Comparison of ENCODE assay signal across 8 mouse cellular contexts in the genomic region with DNA sequence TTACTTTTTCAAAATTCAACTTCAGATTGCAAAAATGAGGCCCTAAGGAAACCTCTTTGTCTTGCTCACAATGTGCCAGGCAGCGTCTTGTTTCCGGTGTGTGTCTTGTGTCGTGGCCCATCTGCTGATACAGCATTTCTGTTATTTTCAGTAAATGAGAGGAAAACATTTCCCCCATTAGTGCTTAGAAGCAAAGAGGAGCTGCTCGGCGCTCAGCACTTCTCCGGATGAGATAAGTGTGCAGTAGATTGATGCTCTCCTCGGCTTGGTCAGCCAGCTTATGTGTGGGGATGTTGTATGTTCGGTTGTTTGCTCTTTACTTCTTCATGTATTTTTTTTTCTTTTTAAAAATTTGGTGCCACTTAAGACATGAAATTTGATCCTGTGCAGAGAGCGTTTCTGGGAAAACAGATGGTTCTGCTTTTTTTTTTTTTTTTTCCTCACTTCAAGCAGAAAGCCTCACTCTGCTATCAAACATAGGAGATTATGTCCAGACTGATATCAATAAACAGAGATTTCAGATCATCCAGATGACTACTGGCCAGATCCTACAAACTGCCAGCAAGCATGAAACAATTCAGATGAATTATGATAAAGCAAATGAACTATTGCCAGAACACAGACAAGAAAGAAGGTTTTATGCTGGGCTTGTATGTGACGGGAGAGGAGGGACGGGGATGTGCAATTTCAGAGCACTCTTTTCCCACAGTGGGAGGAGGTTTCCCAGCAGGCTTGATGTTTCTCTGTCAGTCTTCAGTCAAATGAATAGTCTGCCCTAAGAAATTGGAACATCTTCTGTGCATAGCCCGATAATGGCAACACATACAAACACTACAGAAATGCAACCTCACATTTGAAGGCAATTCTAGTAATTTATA. TPM values are rescaled to one million over a fixed set of nuclear protein-coding genes. Genes with fewer than 3 reads are reported as not detected.
DNase-seq lines count a peak whose midpoint lies in the region; ATAC-seq lines count a peak whose summit lies in the region.

No protein-coding gene starts in this region.

- H3K27me3 ChIP-seq in lung, embryonic 15.5 days: no peaks in the 10 kb centered on the region
- H3K27me3 ChIP-seq in embryonic facial prominence, embryonic 13.5 days: no peaks in the 10 kb centered on the region
- no peaks in the 10 kb centered on the region for H3K27me3 ChIP-seq in limb, embryonic 10.5 days (ENCODE audit: low read depth, poor library complexity, severe bottlenecking)
- no peaks in the 10 kb centered on the region for H3K27me3 ChIP-seq in neural tube, embryonic 14.5 days (ENCODE audit: control insufficient read depth, insufficient read depth, low read length)

- peaks cover 11% of the 10 kb centered on the region for H3K4me1 ChIP-seq in lung, embryonic 15.5 days
- peaks cover 25% of the 10 kb centered on the region for H3K4me1 ChIP-seq in embryonic facial prominence, embryonic 13.5 days
- peaks cover 14% of the 10 kb centered on the region for H3K4me1 ChIP-seq in limb, embryonic 10.5 days
- H3K4me1 ChIP-seq in neural tube, embryonic 14.5 days (ENCODE audit: control insufficient read depth, insufficient read depth, low read length): peaks cover 8% of the 10 kb centered on the region; the same call in 1 of the 2 replicates

- no peaks in the 10 kb centered on the region for H3K36me3 ChIP-seq in lung, embryonic 15.5 days
- H3K36me3 ChIP-seq in embryonic facial prominence, embryonic 13.5 days: peaks cover 8% of the 10 kb centered on the region
- peaks cover 3% of the 10 kb centered on the region for H3K36me3 ChIP-seq in limb, embryonic 10.5 days
- H3K36me3 ChIP-seq in neural tube, embryonic 14.5 days (ENCODE audit: control insufficient read depth, insufficient read depth, low read length): no peaks in the 10 kb centered on the region

- no peaks in the 10 kb centered on the region for H3K9me3 ChIP-seq in lung, embryonic 15.5 days
- no peaks in the 10 kb centered on the region for H3K9me3 ChIP-seq in embryonic facial prominence, embryonic 13.5 days
- no peaks in the 10 kb centered on the region for H3K9me3 ChIP-seq in limb, embryonic 10.5 days (replicated peaks)
- no peaks in the 10 kb centered on the region for H3K9me3 ChIP-seq in neural tube, embryonic 14.5 days (ENCODE audit: control insufficient read depth, low read length)

- peak overlapping the region; percentile 61 for H3K27ac ChIP-seq in lung, embryonic 15.5 days
- H3K27ac ChIP-seq in embryonic facial prominence, embryonic 13.5 days: peak overlapping the region; percentile 73
- peak overlapping the region; percentile 71 for H3K27ac ChIP-seq in limb, embryonic 10.5 days
- H3K27ac ChIP-seq in neural tube, embryonic 14.5 days (ENCODE audit: low read depth, low read length): 0 out of 2 replicates have a peak overlapping the region, but pooled peaks have one; percentile 7

- ATAC-seq in lung, embryonic 15.5 days (ENCODE audit: borderline replicate concordance, extremely low read depth, low FRiP score, low TSS enrichment): 0 out of 2 replicates have a peak, but pooled peaks have one; percentile 68
- no peak for ATAC-seq in embryonic facial prominence, embryonic 13.5 days (ENCODE audit: insufficient number of reproducible peaks, insufficient read depth, low FRiP score, low TSS enrichment, low read depth)
- no peak for ATAC-seq in neural tube, embryonic 14.5 days (ENCODE audit: low read depth)
- no peak for ATAC-seq in activated CD4-positive, CD25-positive, alpha-beta regulatory T cell, adult 4 months
- ATAC-seq in megakaryocyte, adult 5-6 weeks (ENCODE audit: poor library complexity, severe bottlenecking): no peak

- no peak overlapping the region for H3K4me3 ChIP-seq in lung, embryonic 15.5 days
- H3K4me3 ChIP-seq in embryonic facial prominence, embryonic 13.5 days: no peak overlapping the region
- no peak overlapping the region for H3K4me3 ChIP-seq in limb, embryonic 10.5 days
- H3K4me3 ChIP-seq in neural tube, embryonic 14.5 days (ENCODE audit: low read depth, low read length): no peak overlapping the region

- no peak overlapping the region for H3K9ac ChIP-seq in lung, embryonic 15.5 days
- no peak overlapping the region for H3K9ac ChIP-seq in embryonic facial prominence, embryonic 13.5 days
- H3K9ac ChIP-seq in neural tube, embryonic 14.5 days (replicated peaks; ENCODE audit: low read depth, low read length): no peak overlapping the region

- peak overlapping the region; percentile 31 for H3K4me2 ChIP-seq in lung, embryonic 15.5 days
- H3K4me2 ChIP-seq in embryonic facial prominence, embryonic 13.5 days: peak overlapping the region; percentile 21; the same call in 1 of the 2 replicates
- H3K4me2 ChIP-seq in neural tube, embryonic 14.5 days (ENCODE audit: low read depth, low read length): no peak overlapping the region

- WGBS in lung, embryonic 15.5 days: 27% methylated on average over 12 of the region's 12 CpGs
- 18% methylated on average over 12 of the region's 12 CpGs for WGBS in embryonic facial prominence, embryonic 13.5 days
- 61% methylated on average over 12 of the region's 12 CpGs for WGBS in limb, embryonic 10.5 days
- 44% methylated on average over 12 of the region's 12 CpGs for WGBS in neural tube, embryonic 14.5 days

- DNase-seq in lung, postnatal 4 days: no peak
- DNase-seq in limb, embryonic 10.5 days (ENCODE audit: low spot score): no peak
- no peak for DNase-seq in layer of hippocampus, adult 11-12 months (ENCODE audit: low spot score)

RNA-seq across cellular contexts. Expression of a gene that starts 25.9 kb away (rescaled TPM):
- polyA plus RNA-seq in lung, embryonic 15.5 days (2015; fragmentation: Nextera tagmentation; extraction: Ambion mirVana): 13.8 and 15.9 TPM in 2 replicates
- 12.4 and 12.8 TPM in 2 replicates for polyA plus RNA-seq in embryonic facial prominence, embryonic 13.5 days (2015; fragmentation: Nextera tagmentation; extraction: Ambion mirVana)
- 13.7 and 14.7 TPM in 2 replicates for polyA plus RNA-seq in limb, embryonic 10.5 days (2016; fragmentation: Nextera tagmentation; extraction: Ambion mirVana)
- 10.2 and 12.2 TPM in 2 replicates for polyA plus RNA-seq in neural tube, embryonic 14.5 days (2014; fragmentation: Nextera tagmentation; extraction: Ambion mirVana)
- 10 to 100 TPM; 20.0 to 26.3 TPM for polyA plus RNA-seq in activated CD4-positive, CD25-positive, alpha-beta regulatory T cell, adult 4 months (2017; shearing (Covaris generic))
- total RNA-seq in megakaryocyte, adult 5-6 weeks (2015): 7.0 and 10.5 TPM in 2 replicates
- total RNA-seq in megakaryocyte, adult 5-6 weeks (2017): 5.6 and 8.0 TPM in 2 replicates

RNA-seq across cellular contexts. Expression of a gene that starts 25.9 kb away (rescaled TPM):
- polyA plus RNA-seq in lung, embryonic 15.5 days (2015; fragmentation: Nextera tagmentation; extraction: Ambion mirVana): 518 TPM in 2 replicates
- polyA plus RNA-seq in embryonic facial prominence, embryonic 13.5 days (2015; fragmentation: Nextera tagmentation; extraction: Ambion mirVana): 537 and 566 TPM in 2 replicates
- polyA plus RNA-seq in limb, embryonic 10.5 days (2016; fragmentation: Nextera tagmentation; extraction: Ambion mirVana): 754 and 870 TPM in 2 replicates
- 498 and 536 TPM in 2 replicates for polyA plus RNA-seq in neural tube, embryonic 14.5 days (2014; fragmentation: Nextera tagmentation; extraction: Ambion mirVana)
- polyA plus RNA-seq in activated CD4-positive, CD25-positive, alpha-beta regulatory T cell, adult 4 months (2017; shearing (Covaris generic)): 100 to 1,000 TPM; 432 to 525 TPM
- total RNA-seq in megakaryocyte, adult 5-6 weeks (2015): 274 and 308 TPM in 2 replicates
- 263 and 265 TPM in 2 replicates for total RNA-seq in megakaryocyte, adult 5-6 weeks (2017)

Comparison
In these comparisons a context has a peak if more than half of its experiments do, and no peak if none do; other contexts are left out.
1. H3K27ac ChIP-seq: peak in every context shown above with its lines; median percentile 73 in embryonic facial prominence, embryonic 13.5 days; 71 in limb, embryonic 10.5 days; 61 in lung, embryonic 15.5 days; 7 in neural tube, embryonic 14.5 days.